Mouse (Mus musculus) subcutaneous adipose tissue, adult 2 months (tissue): ENCODE data around the gene Olfr1141. TPM values are rescaled to one million over a fixed set of nuclear protein-coding genes. Genes with fewer than 3 reads are reported as not detected.

Experiments
- polyA plus RNA-seq: library from polyadenylated mRNA; depleted of rRNA; stranded (reverse); fragments of >200 nt; gene quantifications from 2 replicates; pipeline ENCODE4 v1.2.3, GENCODE M21; 2012; ENCODE audit warnings: low replicate concordance; rRNA removed

Olfr1141 gene
- polyA plus RNA-seq, result not detected in 2 replicates

GRCm38 (mm10) chr2:87753891-87754290 is at the start of gene Olfr1141:
Gene Olfr1141 (minus strand): TSS chr2:87753991.

GRCm38 (mm10) chr2:87800292-87800691 is 46.5 kb upstream of the Olfr1141 start, which contains the start of gene Olfr1143:
Gene Olfr1143 (plus strand): TSS chr2:87800592.

GRCm38 (mm10) chr2:87779183-87779582 is 25.4 kb upstream of the Olfr1141 start, which contains the start of gene Olfr152:
Gene Olfr152 (plus strand): TSS chr2:87779483.

GRCm38 (mm10) chr2:87743452-87743851 is 10.3 kb downstream of the Olfr1141 start, which contains the start of gene Olfr1140:
Gene Olfr1140 (plus strand): TSS chr2:87743752.

GRCm38 (mm10) chr2:87739878-87740277 is 13.9 kb downstream of the Olfr1141 start, which contains the start of gene Olfr1138:
Gene Olfr1138 (minus strand): TSS chr2:87739978.

GRCm38 (mm10) chr2:87713079-87713478 is 40.7 kb downstream of the Olfr1141 start, which contains the start of gene Olfr1137:
Gene Olfr1137 (minus strand): TSS chr2:87713179.

Other genes starting within 250 kb of the Olfr1141 start
- not detected in 2 replicates for gene Pramel6, start 247.4 kb downstream of the Olfr1141 start, polyA plus RNA-seq
- not detected in 2 replicates for gene Olfr153, start 222.2 kb downstream of the Olfr1141 start, polyA plus RNA-seq
- gene Olfr1128, start 208.4 kb downstream of the Olfr1141 start, polyA plus RNA-seq, result not detected in 2 replicates
- not detected in 2 replicates for gene Olfr1129, start 180.1 kb downstream of the Olfr1141 start, polyA plus RNA-seq
- not detected in 2 replicates for gene Olfr1130, start 147.8 kb downstream of the Olfr1141 start, polyA plus RNA-seq
- not detected in 2 replicates for gene Olfr1131, start 126.9 kb downstream of the Olfr1141 start, polyA plus RNA-seq
- gene Olfr1132, start 116.5 kb downstream of the Olfr1141 start, polyA plus RNA-seq, result not detected in 2 replicates
- not detected in 2 replicates for gene Olfr1133, start 106.6 kb downstream of the Olfr1141 start, polyA plus RNA-seq
- gene Olfr1134, start 95.5 kb downstream of the Olfr1141 start, polyA plus RNA-seq, result not detected in 2 replicates
- not detected in 2 replicates for gene Olfr1135, start 80.3 kb downstream of the Olfr1141 start, polyA plus RNA-seq
- not detected in 2 replicates for gene Olfr1136, start 60.0 kb downstream of the Olfr1141 start, polyA plus RNA-seq
- gene Olfr1137, start 40.8 kb downstream of the Olfr1141 start, polyA plus RNA-seq, result not detected in 2 replicates
- gene Olfr1138, start 14.0 kb downstream of the Olfr1141 start, polyA plus RNA-seq, result not detected in 2 replicates
- gene Olfr1140, start 10.2 kb downstream of the Olfr1141 start, polyA plus RNA-seq, result not detected in 2 replicates
- not detected in 2 replicates for gene Olfr152, start 25.5 kb upstream of the Olfr1141 start, polyA plus RNA-seq
- gene Olfr1143, start 46.6 kb upstream of the Olfr1141 start, polyA plus RNA-seq, result not detected in 2 replicates
- gene Olfr1145, start 55.8 kb upstream of the Olfr1141 start, polyA plus RNA-seq, result not detected in 2 replicates
- not detected in 2 replicates for gene Olfr1148, start 76.5 kb upstream of the Olfr1141 start, polyA plus RNA-seq
- not detected in 2 replicates for gene Olfr1150-ps1, start 90.0 kb upstream of the Olfr1141 start, polyA plus RNA-seq
- gene Olfr1151, start 101.9 kb upstream of the Olfr1141 start, polyA plus RNA-seq, result not detected in 2 replicates
- not detected in 2 replicates for gene Olfr1152, start 112.5 kb upstream of the Olfr1141 start, polyA plus RNA-seq
- gene Olfr1153, start 141.0 kb upstream of the Olfr1141 start, polyA plus RNA-seq, result not detected in 2 replicates
- gene Olfr1154, start 151.2 kb upstream of the Olfr1141 start, polyA plus RNA-seq, result not detected in 2 replicates
- not detected in 2 replicates for gene Olfr1155, start 191.1 kb upstream of the Olfr1141 start, polyA plus RNA-seq
- gene Olfr1156, start 199.1 kb upstream of the Olfr1141 start, polyA plus RNA-seq, result not detected in 2 replicates
- not detected in 2 replicates for gene Olfr1157, start 214.3 kb upstream of the Olfr1141 start, polyA plus RNA-seq
- not detected in 2 replicates for gene Olfr74, start 220.7 kb upstream of the Olfr1141 start, polyA plus RNA-seq
- gene Olfr1158, start 236.1 kb upstream of the Olfr1141 start, polyA plus RNA-seq, result not detected in 2 replicates